Mouse (Mus musculus): Measurements from ENCODE around the gene Slc35e3. TPM values are rescaled to one million over a fixed set of nuclear protein-coding genes. Genes with fewer than 3 reads are reported as not detected.
"Not testable (repeated sequence)": the region's sequence is repeated elsewhere in the genome, so short reads cannot be mapped to it uniquely, and the experiment has no call there.

Slc35e3 gene
- polyA plus RNA-seq, 1 experiment from 2014 or later, result 2.5 TPM

DNA sequence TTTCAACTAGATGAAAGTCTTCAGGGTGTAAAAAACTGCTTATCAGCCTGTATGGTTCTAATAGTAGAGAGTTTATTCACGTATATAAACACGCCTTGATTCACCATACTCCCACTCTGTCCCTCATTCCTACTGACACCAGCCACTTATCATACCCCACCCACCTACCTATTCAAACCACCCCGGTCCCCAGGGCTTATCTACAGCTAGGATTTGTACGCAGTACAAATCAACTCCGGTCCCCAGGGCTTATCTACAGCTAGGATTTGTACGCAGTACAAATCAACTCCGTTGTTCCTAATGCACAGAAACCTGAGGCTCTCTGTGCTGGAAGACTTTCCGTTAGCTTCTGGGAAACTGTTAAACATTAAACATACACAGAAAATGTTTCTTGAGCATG lies 12.5 kb downstream of the Slc35e3 start:
- ATAC-seq (ENCODE audit: low read depth), result not testable (repeated sequence)

DNA sequence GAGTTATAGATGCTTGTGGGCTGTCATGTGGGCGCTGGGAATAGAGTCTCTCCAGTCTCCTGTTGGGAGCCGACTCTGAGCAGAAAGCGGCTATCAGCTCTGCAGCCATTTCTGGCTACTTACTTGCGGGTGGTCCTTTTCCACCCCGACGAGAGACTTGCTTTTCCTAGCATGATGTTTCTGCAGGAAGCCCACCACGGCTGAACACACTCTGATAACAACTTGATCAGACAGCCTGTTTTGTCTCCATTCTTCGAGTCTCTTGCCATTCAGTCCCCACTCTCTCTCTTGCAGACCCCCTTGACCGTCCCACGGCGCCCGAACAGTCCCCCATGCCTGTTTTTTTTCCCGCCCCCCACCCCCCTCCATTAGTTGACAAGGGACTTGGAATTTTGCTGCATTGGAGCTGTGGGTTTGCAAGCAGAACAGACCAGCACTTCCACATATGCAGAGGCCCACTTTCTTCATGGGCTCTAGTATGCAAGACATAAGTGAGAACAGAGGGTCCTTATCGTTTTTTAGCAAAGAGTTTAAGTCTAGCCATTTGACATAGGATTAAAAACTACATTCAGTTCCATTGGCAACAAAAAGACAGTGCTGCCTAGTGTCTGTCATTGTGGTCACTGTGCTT lies 13.1 kb downstream of the Slc35e3 start:
- 45% methylated on average over 14 of the region's 14 CpGs for WGBS (ENCODE audit: insufficient replicate concordance)
- Histone ChIP-seq H3K4me2 (ENCODE audit: low read depth, low read length) (no peak overlapping the region; the same call in 1 of the 2 replicates), H3K27me3 (ENCODE audit: control insufficient read depth, insufficient read depth, low read depth, low read length) (no peaks in the 10 kb centered on the region), H3K9me3 (replicated peaks; ENCODE audit: control insufficient read depth, low read length) (no peaks in the 10 kb centered on the region), H3K36me3 (ENCODE audit: control insufficient read depth, insufficient read depth) (no peaks in the 10 kb centered on the region), H3K4me3 (ENCODE audit: low read depth, low read length) (no peak overlapping the region), H3K27ac (ENCODE audit: low read length) (no peak overlapping the region), H3K4me1 (ENCODE audit: control insufficient read depth, low read depth, low read length) (peaks cover 27% of the 10 kb centered on the region), H3K9ac (ENCODE audit: low read depth, low read length) (no peak overlapping the region)
- ATAC-seq (ENCODE audit: low read depth), result no peak

More for the DNA sequence above, 12.5 kb downstream of the Slc35e3 start:
- H3K27me3 ChIP-seq (ENCODE audit: control insufficient read depth, insufficient read depth, low read depth, low read length); H3K9ac ChIP-seq (ENCODE audit: low read depth, low read length); H3K4me3 ChIP-seq (ENCODE audit: low read depth, low read length); H3K36me3 ChIP-seq (ENCODE audit: control insufficient read depth, insufficient read depth); H3K9me3 ChIP-seq (replicated peaks; ENCODE audit: control insufficient read depth, low read length); H3K27ac ChIP-seq (ENCODE audit: low read length); H3K4me2 ChIP-seq (ENCODE audit: low read depth, low read length): not testable (repeated sequence)
- H3K4me1 ChIP-seq (ENCODE audit: control insufficient read depth, low read depth, low read length), result peaks cover 32% of the 10 kb centered on the region
- 19% methylated on average over 8 of the region's 8 CpGs for WGBS (ENCODE audit: insufficient replicate concordance)

DNA sequence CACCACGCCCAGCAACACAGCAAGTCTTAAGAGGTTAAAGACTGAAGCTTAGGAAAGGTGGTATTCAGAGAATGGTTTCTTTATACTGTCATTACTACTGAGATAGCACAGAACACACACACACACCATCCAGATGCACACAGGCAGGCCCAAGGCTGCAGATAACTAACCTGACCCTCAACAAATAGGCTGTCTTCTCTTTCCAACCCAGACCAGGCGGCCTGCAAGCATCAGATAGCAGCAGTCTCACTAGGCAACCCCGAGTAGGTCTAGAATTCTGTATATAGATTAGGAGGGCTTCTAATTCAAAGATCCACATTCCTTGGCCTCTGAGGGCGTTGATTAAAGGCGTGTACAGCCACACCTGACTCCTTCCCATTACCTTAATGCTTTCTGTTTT lies 14.0 kb downstream of the Slc35e3 start:
- Histone ChIP-seq H3K36me3 (ENCODE audit: control insufficient read depth, insufficient read depth) (no peaks in the 10 kb centered on the region), H3K27ac (ENCODE audit: low read length) (peak overlapping the region; percentile 18; the same call in 1 of the 2 replicates), H3K4me3 (ENCODE audit: low read depth, low read length) (no peak overlapping the region), H3K27me3 (ENCODE audit: control insufficient read depth, insufficient read depth, low read depth, low read length) (no peaks in the 10 kb centered on the region), H3K9me3 (replicated peaks; ENCODE audit: control insufficient read depth, low read length) (no peaks in the 10 kb centered on the region), H3K4me2 (ENCODE audit: low read depth, low read length) (no peak overlapping the region), H3K9ac (ENCODE audit: low read depth, low read length) (no peak overlapping the region), H3K4me1 (ENCODE audit: control insufficient read depth, low read depth, low read length) (peaks cover 26% of the 10 kb centered on the region)
- WGBS (ENCODE audit: insufficient replicate concordance), result 38% methylated on average over 5 of the region's 5 CpGs
- ATAC-seq (ENCODE audit: low read depth), result peak; percentile 84

DNA sequence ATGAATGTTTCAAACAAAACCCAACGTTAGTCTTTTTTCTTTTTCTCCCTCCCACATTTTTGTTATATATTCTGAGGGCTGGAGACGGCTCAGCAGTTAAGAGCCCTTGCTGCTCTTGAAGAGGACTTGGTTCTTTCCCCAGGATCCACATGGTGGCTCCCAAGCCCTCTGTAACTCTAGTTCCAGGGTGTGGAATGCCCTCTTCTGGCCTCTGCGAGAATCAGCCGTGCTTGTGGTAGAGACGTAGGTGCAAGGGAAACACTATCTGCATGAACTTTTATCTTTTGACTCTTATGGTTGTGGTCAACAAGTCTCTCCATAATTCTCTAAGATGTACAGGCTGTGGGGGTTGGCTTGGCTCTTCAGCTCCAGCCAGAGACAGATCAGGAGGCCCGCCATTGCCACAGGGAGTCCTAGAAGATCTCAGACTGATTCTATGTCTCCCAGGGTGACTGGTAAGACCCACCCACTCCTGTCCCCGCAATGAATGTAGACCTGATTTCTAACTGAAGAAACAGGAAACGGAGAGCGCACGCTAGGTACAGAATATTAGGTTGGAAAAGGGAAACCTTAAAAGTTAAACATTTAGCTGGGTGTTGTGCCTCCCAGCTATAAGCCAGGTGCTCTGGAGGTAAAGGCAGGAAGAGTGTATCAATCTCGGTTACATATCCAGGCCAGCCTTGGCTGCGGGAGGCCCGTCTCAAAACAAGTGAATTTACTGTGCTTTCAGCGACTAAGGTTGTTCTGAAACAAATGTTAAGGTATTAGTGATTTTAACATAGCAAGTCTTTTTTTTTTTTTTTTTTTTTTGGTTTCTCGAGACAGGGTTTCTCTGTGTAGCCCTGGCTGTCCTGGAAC lies 14.7 kb downstream of the Slc35e3 start:
- WGBS (ENCODE audit: insufficient replicate concordance), result 28% methylated on average over 14 of the region's 15 CpGs
- ATAC-seq (ENCODE audit: low read depth), result peak; percentile 49
- Histone ChIP-seq H3K9ac (ENCODE audit: low read depth, low read length) (no peak overlapping the region), H3K27ac (ENCODE audit: low read length) (peak overlapping the region; percentile 39; the same call in 1 of the 2 replicates), H3K27me3 (ENCODE audit: control insufficient read depth, insufficient read depth, low read depth, low read length) (no peaks in the 10 kb centered on the region), H3K4me3 (ENCODE audit: low read depth, low read length) (no peak overlapping the region), H3K4me2 (ENCODE audit: low read depth, low read length) (peak overlapping the region; percentile 19; the same call in 1 of the 2 replicates), H3K4me1 (ENCODE audit: control insufficient read depth, low read depth, low read length) (peaks cover 26% of the 10 kb centered on the region), H3K36me3 (ENCODE audit: control insufficient read depth, insufficient read depth) (no peaks in the 10 kb centered on the region), H3K9me3 (replicated peaks; ENCODE audit: control insufficient read depth, low read length) (no peaks in the 10 kb centered on the region)

DNA sequence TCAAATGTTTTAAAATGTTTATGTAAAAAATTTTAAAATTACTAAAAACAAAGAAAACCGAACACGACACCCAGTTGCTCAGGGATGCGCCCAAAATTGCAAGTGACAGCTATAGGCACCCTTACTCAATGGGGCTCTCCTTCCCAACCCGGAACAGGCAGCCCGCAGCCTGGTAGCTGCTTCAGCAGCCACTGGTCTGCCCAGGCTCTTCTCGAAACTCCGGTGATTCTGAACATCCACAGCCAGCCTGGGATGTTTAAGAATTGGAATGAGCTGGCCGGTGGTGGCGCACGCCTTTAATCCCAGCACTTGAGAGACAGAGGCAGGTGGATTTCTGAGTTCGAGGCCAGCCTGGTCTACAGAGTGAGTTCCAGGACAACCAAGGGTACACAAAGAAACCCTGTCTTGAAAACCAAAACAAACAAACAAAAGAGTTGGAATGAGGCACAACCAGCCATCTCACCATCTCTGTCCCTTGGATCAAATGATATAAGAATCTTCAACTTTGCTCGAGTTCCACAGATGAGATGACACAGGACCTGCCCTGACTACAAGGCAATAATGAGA lies 15.4 kb downstream of the Slc35e3 start:
- no peaks in the 10 kb centered on the region for H3K36me3 ChIP-seq (ENCODE audit: control insufficient read depth, insufficient read depth)
- H3K27ac ChIP-seq (ENCODE audit: low read length), result no peak overlapping the region
- no peak overlapping the region for H3K4me3 ChIP-seq (ENCODE audit: low read depth, low read length)
- WGBS (ENCODE audit: insufficient replicate concordance), result 79% methylated on average over 12 of the region's 12 CpGs
- no peaks in the 10 kb centered on the region for H3K27me3 ChIP-seq (ENCODE audit: control insufficient read depth, insufficient read depth, low read depth, low read length)
- H3K9me3 ChIP-seq (replicated peaks; ENCODE audit: control insufficient read depth, low read length), result no peaks in the 10 kb centered on the region
- peaks cover 26% of the 10 kb centered on the region for H3K4me1 ChIP-seq (ENCODE audit: control insufficient read depth, low read depth, low read length)
- no peak overlapping the region for H3K4me2 ChIP-seq (ENCODE audit: low read depth, low read length)
- ATAC-seq (ENCODE audit: low read depth), result no peak
- no peak overlapping the region for H3K9ac ChIP-seq (ENCODE audit: low read depth, low read length)

DNA sequence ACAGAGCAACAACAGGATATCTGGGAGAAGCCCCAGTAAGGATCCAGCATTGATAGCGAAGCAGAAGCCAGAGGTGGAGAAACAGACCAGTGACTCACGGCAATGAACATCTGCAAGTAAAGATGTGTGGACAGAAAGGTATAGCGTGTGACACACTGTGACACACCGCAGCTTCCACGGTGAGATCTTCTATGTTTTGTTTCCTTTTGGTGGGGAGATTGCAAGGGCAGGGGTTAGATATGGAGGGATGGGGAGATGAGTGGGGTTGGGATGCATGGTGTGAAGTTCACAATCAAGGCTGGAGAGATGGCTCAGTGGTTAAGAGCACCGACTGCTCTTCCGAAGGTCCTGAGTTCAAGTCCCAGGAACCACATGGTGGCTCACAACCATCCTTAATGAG lies 16.0 kb downstream of the Slc35e3 start:
- ATAC-seq (ENCODE audit: low read depth), result no peak
- Histone ChIP-seq H3K4me2 (ENCODE audit: low read depth, low read length) (no peak overlapping the region), H3K36me3 (ENCODE audit: control insufficient read depth, insufficient read depth) (no peaks in the 10 kb centered on the region), H3K27ac (ENCODE audit: low read length) (no peak overlapping the region), H3K27me3 (ENCODE audit: control insufficient read depth, insufficient read depth, low read depth, low read length) (no peaks in the 10 kb centered on the region), H3K9me3 (replicated peaks; ENCODE audit: control insufficient read depth, low read length) (no peaks in the 10 kb centered on the region), H3K9ac (ENCODE audit: low read depth, low read length) (no peak overlapping the region), H3K4me3 (ENCODE audit: low read depth, low read length) (no peak overlapping the region), H3K4me1 (ENCODE audit: control insufficient read depth, low read depth, low read length) (peaks cover 26% of the 10 kb centered on the region)
- WGBS (ENCODE audit: insufficient replicate concordance), result 83% methylated on average over 7 of the region's 7 CpGs

DNA sequence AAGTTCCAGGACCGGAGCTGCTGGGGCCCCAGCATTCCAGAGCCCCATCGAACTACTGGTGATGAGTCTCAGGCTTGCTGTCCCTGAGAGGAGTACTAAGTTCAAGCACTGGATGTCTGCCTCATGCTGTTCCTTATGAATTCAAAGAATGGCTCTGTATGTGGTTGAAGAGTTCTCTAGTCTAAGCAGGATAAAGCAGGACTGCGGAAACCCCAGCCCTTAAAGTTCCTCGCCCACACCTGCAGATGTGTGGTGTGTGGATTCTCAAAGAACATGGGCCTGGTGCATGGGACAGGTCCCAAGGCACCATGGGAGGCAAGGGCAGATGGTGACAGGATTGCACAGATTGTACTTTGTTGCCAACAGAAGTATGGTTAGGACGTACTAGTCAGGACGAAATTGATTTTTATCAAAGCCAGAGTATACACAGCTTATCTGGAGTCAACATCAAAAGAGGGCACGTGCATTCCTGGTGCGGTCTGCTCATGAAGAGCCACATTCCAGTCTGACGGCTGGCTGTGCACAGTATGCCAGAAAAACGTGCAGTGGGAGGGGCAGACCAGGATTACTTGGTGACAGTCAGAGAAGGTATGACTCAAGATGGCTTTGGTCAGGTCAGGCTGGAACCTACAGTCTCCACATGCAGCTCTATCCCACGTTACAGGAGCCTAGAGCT lies 16.9 kb downstream of the Slc35e3 start:
- Histone ChIP-seq H3K36me3 (ENCODE audit: control insufficient read depth, insufficient read depth) (no peaks in the 10 kb centered on the region), H3K4me1 (ENCODE audit: control insufficient read depth, low read depth, low read length) (peaks cover 26% of the 10 kb centered on the region), H3K27me3 (ENCODE audit: control insufficient read depth, insufficient read depth, low read depth, low read length) (no peaks in the 10 kb centered on the region), H3K9me3 (replicated peaks; ENCODE audit: control insufficient read depth, low read length) (no peaks in the 10 kb centered on the region), H3K9ac (ENCODE audit: low read depth, low read length) (no peak overlapping the region), H3K27ac (ENCODE audit: low read length) (no peak overlapping the region), H3K4me3 (ENCODE audit: low read depth, low read length) (no peak overlapping the region), H3K4me2 (ENCODE audit: low read depth, low read length) (no peak overlapping the region)
- ATAC-seq (ENCODE audit: low read depth), result peak; percentile 45
- 58% methylated on average over 11 of the region's 11 CpGs for WGBS (ENCODE audit: insufficient replicate concordance)

DNA sequence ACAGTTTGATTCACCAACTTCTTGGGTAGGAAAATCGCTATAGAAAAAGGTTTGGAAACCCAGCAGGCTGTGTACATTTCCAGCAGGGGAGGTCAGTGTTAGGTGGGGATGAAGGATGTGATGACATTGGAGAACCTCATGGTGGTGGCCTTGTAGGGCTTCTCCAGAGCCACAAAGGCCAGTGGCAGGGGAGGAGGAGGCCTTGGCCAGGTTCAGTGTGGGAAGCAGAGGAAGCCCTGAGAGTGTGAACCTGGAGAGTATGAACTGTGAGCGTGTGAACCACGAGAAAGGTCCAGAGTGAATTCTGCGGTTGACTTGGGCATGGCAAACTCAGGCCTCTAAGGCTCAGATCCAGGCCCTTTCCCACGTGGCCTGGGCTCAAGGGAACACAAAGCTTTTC lies 17.6 kb downstream of the Slc35e3 start:
- Histone ChIP-seq H3K4me2 (ENCODE audit: low read depth, low read length) (no peak overlapping the region), H3K9me3 (replicated peaks; ENCODE audit: control insufficient read depth, low read length) (no peaks in the 10 kb centered on the region), H3K36me3 (ENCODE audit: control insufficient read depth, insufficient read depth) (no peaks in the 10 kb centered on the region), H3K27ac (ENCODE audit: low read length) (no peak overlapping the region), H3K27me3 (ENCODE audit: control insufficient read depth, insufficient read depth, low read depth, low read length) (no peaks in the 10 kb centered on the region), H3K4me3 (ENCODE audit: low read depth, low read length) (no peak overlapping the region), H3K9ac (ENCODE audit: low read depth, low read length) (no peak overlapping the region), H3K4me1 (ENCODE audit: control insufficient read depth, low read depth, low read length) (peaks cover 26% of the 10 kb centered on the region)
- ATAC-seq (ENCODE audit: low read depth), result no peak
- WGBS (ENCODE audit: insufficient replicate concordance), result 70% methylated on average over 5 of the region's 5 CpGs
